Mouse (Mus musculus) E14TG2a.4 (cell line): ENCODE results near the gene Cep295nl.

Source experiments
- H3K27me3 ChIP-seq: 2 replicates; pipeline ENCODE4 v1.6.1; 2014; ENCODE audit warnings: low read length, control low read depth; ENCODE audit not compliant: insufficient read depth
- H3K36me3 ChIP-seq: 2 replicates; pipeline ENCODE4 v1.6.1; 2014; ENCODE audit warnings: low read length, control low read depth; ENCODE audit not compliant: insufficient read depth
- H3K4me1 ChIP-seq: replicated peaks from 2 replicates; pipeline ENCODE4 v1.6.1; 2014; ENCODE audit warnings: low read depth, low read length, control low read depth
- H3K4me3 ChIP-seq: replicated peaks from 2 replicates; pipeline ENCODE4 v1.5.1; 2014; ENCODE audit warnings: mild to moderate bottlenecking, low read length
- H3K9me3 ChIP-seq: 2 replicates; pipeline ENCODE4 v1.6.1; 2014; ENCODE audit warnings: low read length, control low read depth
- CTCF ChIP-seq: conservative IDR thresholded peaks from 2 replicates; pipeline ENCODE4 v1.5.1; 2014; ENCODE audit warnings: low read length
- NANOG ChIP-seq: IDR thresholded peaks from 2 replicates; pipeline ENCODE4 v1.6.1; 2014; ENCODE audit warnings: borderline replicate concordance, low read length, mixed read lengths
- POU5F1 ChIP-seq: IDR thresholded peaks from 2 replicates; pipeline ENCODE4 v1.6.1; 2014; ENCODE audit warnings: low read length, borderline replicate concordance

The Cep295nl gene

GRCm38 (mm10) chr11:118372641-118373040, 30.3 kb upstream of the Cep295nl start:
- Histone ChIP-seq H3K36me3 (no peaks in the 10 kb centered on the region), H3K27me3 (peaks cover 6% of the 10 kb centered on the region; the same call in 1 of the 2 replicates), H3K9me3 (no peaks in the 10 kb centered on the region), H3K4me3 (no peak overlapping the region), H3K4me1 (peaks cover 40% of the 10 kb centered on the region)
- no peak for TF ChIP-seq CTCF
- no peak for TF ChIP-seq POU5F1
- peak; percentile 30; the same call in 1 of the 2 replicates for TF ChIP-seq NANOG

GRCm38 (mm10) chr11:118371876-118372275, 29.6 kb upstream of the Cep295nl start:
- Histone ChIP-seq H3K27me3 (peaks cover 6% of the 10 kb centered on the region; the same call in 1 of the 2 replicates), H3K4me3 (no peak overlapping the region), H3K9me3 (no peaks in the 10 kb centered on the region), H3K4me1 (peaks cover 40% of the 10 kb centered on the region), H3K36me3 (no peaks in the 10 kb centered on the region)
- TF ChIP-seq POU5F1 (no peak), NANOG (no peak), CTCF (no peak)

- no peak overlapping the region for H3K4me3 ChIP-seq
- H3K4me1 ChIP-seq: peaks cover 49% of the 10 kb centered on the region
- H3K27me3 ChIP-seq: peaks cover 7% of the 10 kb centered on the region; the same call in 1 of the 2 replicates
- no peaks in the 10 kb centered on the region for H3K36me3 ChIP-seq
- TF ChIP-seq POU5F1 (no peak), NANOG (no peak), CTCF (no peak)
- H3K9me3 ChIP-seq: no peaks in the 10 kb centered on the region
These were observed 27.4 kb upstream of the Cep295nl start for GRCm38 (mm10) chr11:118369657-118370056.

GRCm38 (mm10) chr11:118369251-118369650, 27.0 kb upstream of the Cep295nl start:
- no peak for TF ChIP-seq NANOG
- TF ChIP-seq POU5F1: no peak
- TF ChIP-seq CTCF: no peak
- no peaks in the 10 kb centered on the region for H3K9me3 ChIP-seq
- no peaks in the 10 kb centered on the region for H3K36me3 ChIP-seq
- H3K4me3 ChIP-seq: no peak overlapping the region
- peaks cover 10% of the 10 kb centered on the region; the same call in 1 of the 2 replicates for H3K27me3 ChIP-seq
- H3K4me1 ChIP-seq: peaks cover 45% of the 10 kb centered on the region

- Histone ChIP-seq H3K9me3 (no peaks in the 10 kb centered on the region), H3K4me1 (peaks cover 40% of the 10 kb centered on the region), H3K27me3 (peaks cover 17% of the 10 kb centered on the region), H3K4me3 (no peak overlapping the region), H3K36me3 (no peaks in the 10 kb centered on the region)
- TF ChIP-seq CTCF (peak; percentile 78), NANOG (no peak)
These were observed 26.0 kb upstream of the Cep295nl start for GRCm38 (mm10) chr11:118368330-118368729.

GRCm38 (mm10) chr11:118366559-118366958, 24.3 kb upstream of the Cep295nl start:
- no peaks in the 10 kb centered on the region for H3K9me3 ChIP-seq
- H3K4me1 ChIP-seq: peaks cover 34% of the 10 kb centered on the region
- no peak overlapping the region for H3K4me3 ChIP-seq
- H3K27me3 ChIP-seq: peaks cover 23% of the 10 kb centered on the region
- no peaks in the 10 kb centered on the region for H3K36me3 ChIP-seq
- TF ChIP-seq CTCF: no peak
- no peak for TF ChIP-seq POU5F1
- TF ChIP-seq NANOG: no peak

GRCm38 (mm10) chr11:118366108-118366507, 23.8 kb upstream of the Cep295nl start:
- Histone ChIP-seq H3K9me3 (no peaks in the 10 kb centered on the region), H3K4me3 (no peak overlapping the region), H3K27me3 (peaks cover 23% of the 10 kb centered on the region), H3K4me1 (peaks cover 31% of the 10 kb centered on the region), H3K36me3 (no peaks in the 10 kb centered on the region)
- TF ChIP-seq CTCF (no peak), POU5F1 (no peak), NANOG (no peak)

GRCm38 (mm10) chr11:118365171-118365570, 22.9 kb upstream of the Cep295nl start:
- peaks cover 23% of the 10 kb centered on the region for H3K27me3 ChIP-seq
- no peak for TF ChIP-seq CTCF
- no peak for TF ChIP-seq NANOG
- TF ChIP-seq POU5F1: no peak

GRCm38 (mm10) chr11:118364021-118364420, 21.7 kb upstream of the Cep295nl start:
- H3K4me3 ChIP-seq: no peak overlapping the region
- peaks cover 46% of the 10 kb centered on the region for H3K4me1 ChIP-seq
- no peaks in the 10 kb centered on the region for H3K9me3 ChIP-seq
- no peak for TF ChIP-seq CTCF
- no peak for TF ChIP-seq POU5F1
- H3K36me3 ChIP-seq: no peaks in the 10 kb centered on the region
- peaks cover 19% of the 10 kb centered on the region for H3K27me3 ChIP-seq

More at GRCm38 (mm10) chr11:118365171-118365570, 22.9 kb upstream of the Cep295nl start:
- peaks cover 41% of the 10 kb centered on the region for H3K4me1 ChIP-seq
- no peaks in the 10 kb centered on the region for H3K36me3 ChIP-seq
- no peaks in the 10 kb centered on the region for H3K9me3 ChIP-seq
- H3K4me3 ChIP-seq: no peak overlapping the region
